Mouse (Mus musculus): Measurements from ENCODE around the gene Rnaseh2b. TPM values are rescaled to one million over a fixed set of nuclear protein-coding genes. Genes with fewer than 3 reads are reported as not detected.

Gene Rnaseh2b
- polyA plus RNA-seq (2012; rRNA removed), result 18.4 and 23.4 TPM in 2 replicates

GRCm38 (mm10) chr14:62292488-62293339, at the start of gene Rnaseh2b, which contains the start of gene Dleu7:
TSS of gene Rnaseh2b (plus strand) at chr14:62292589.
TSS of gene Dleu7 (minus strand) at chr14:62293047.
- TF ChIP-seq CTCF (IDR thresholded peaks at IDR 0.05; ENCODE audit: borderline replicate concordance, extremely low read depth, insufficient read depth, insufficient read length) (no peak), POLR2A (IDR thresholded peaks at IDR 0.05; ENCODE audit: borderline replicate concordance, extremely low read depth, insufficient read depth, insufficient read length, poor library complexity, severe bottlenecking) (no peak; the same call in 1 of the 2 replicates)
- peak; percentile 83 for DNase-seq (ENCODE audit: low read depth)

- DNase-seq (ENCODE audit: low read depth), result no peak
Measured at GRCm38 (mm10) chr14:62243530-62243929, 48.9 kb upstream of the Rnaseh2b start.

GRCm38 (mm10) chr14:62245557-62245956, 46.8 kb upstream of the Rnaseh2b start:
- no peak for DNase-seq (ENCODE audit: low read depth)
- no peak for TF ChIP-seq CTCF (IDR thresholded peaks at IDR 0.05; ENCODE audit: borderline replicate concordance, extremely low read depth, insufficient read depth, insufficient read length)
- no peak for TF ChIP-seq POLR2A (IDR thresholded peaks at IDR 0.05; ENCODE audit: borderline replicate concordance, extremely low read depth, insufficient read depth, insufficient read length, poor library complexity, severe bottlenecking)

More at GRCm38 (mm10) chr14:62243530-62243929, 48.9 kb upstream of the Rnaseh2b start:
- TF ChIP-seq CTCF (IDR thresholded peaks at IDR 0.05; ENCODE audit: borderline replicate concordance, extremely low read depth, insufficient read depth, insufficient read length) (no peak), POLR2A (IDR thresholded peaks at IDR 0.05; ENCODE audit: borderline replicate concordance, extremely low read depth, insufficient read depth, insufficient read length, poor library complexity, severe bottlenecking) (no peak)

GRCm38 (mm10) chr14:62248345-62248744, 44.0 kb upstream of the Rnaseh2b start:
- DNase-seq (ENCODE audit: low read depth), result no peak
- TF ChIP-seq POLR2A (IDR thresholded peaks at IDR 0.05; ENCODE audit: borderline replicate concordance, extremely low read depth, insufficient read depth, insufficient read length, poor library complexity, severe bottlenecking), result no peak
- no peak for TF ChIP-seq CTCF (IDR thresholded peaks at IDR 0.05; ENCODE audit: borderline replicate concordance, extremely low read depth, insufficient read depth, insufficient read length)

- DNase-seq (ENCODE audit: low read depth), result no peak
- TF ChIP-seq POLR2A (IDR thresholded peaks at IDR 0.05; ENCODE audit: borderline replicate concordance, extremely low read depth, insufficient read depth, insufficient read length, poor library complexity, severe bottlenecking) (no peak), CTCF (IDR thresholded peaks at IDR 0.05; ENCODE audit: borderline replicate concordance, extremely low read depth, insufficient read depth, insufficient read length) (no peak)
Measured at GRCm38 (mm10) chr14:62248796-62249195, 43.6 kb upstream of the Rnaseh2b start.

GRCm38 (mm10) chr14:62249251-62249650, 43.1 kb upstream of the Rnaseh2b start:
- no peak for DNase-seq (ENCODE audit: low read depth)
- TF ChIP-seq POLR2A (IDR thresholded peaks at IDR 0.05; ENCODE audit: borderline replicate concordance, extremely low read depth, insufficient read depth, insufficient read length, poor library complexity, severe bottlenecking), result no peak
- no peak for TF ChIP-seq CTCF (IDR thresholded peaks at IDR 0.05; ENCODE audit: borderline replicate concordance, extremely low read depth, insufficient read depth, insufficient read length)

GRCm38 (mm10) chr14:62250046-62250445, 42.3 kb upstream of the Rnaseh2b start:
- DNase-seq (ENCODE audit: low read depth), result no peak
- TF ChIP-seq POLR2A (IDR thresholded peaks at IDR 0.05; ENCODE audit: borderline replicate concordance, extremely low read depth, insufficient read depth, insufficient read length, poor library complexity, severe bottlenecking) (no peak), CTCF (IDR thresholded peaks at IDR 0.05; ENCODE audit: borderline replicate concordance, extremely low read depth, insufficient read depth, insufficient read length) (no peak)

- TF ChIP-seq POLR2A (IDR thresholded peaks at IDR 0.05; ENCODE audit: borderline replicate concordance, extremely low read depth, insufficient read depth, insufficient read length, poor library complexity, severe bottlenecking) (no peak), CTCF (IDR thresholded peaks at IDR 0.05; ENCODE audit: borderline replicate concordance, extremely low read depth, insufficient read depth, insufficient read length) (peak; percentile 77; the same call in 1 of the 2 replicates)
- peak; percentile 95 for DNase-seq (ENCODE audit: low read depth)
Measured at GRCm38 (mm10) chr14:62251999-62252398, 40.4 kb upstream of the Rnaseh2b start.

- DNase-seq (ENCODE audit: low read depth), result peak; percentile 68
- TF ChIP-seq POLR2A (IDR thresholded peaks at IDR 0.05; ENCODE audit: borderline replicate concordance, extremely low read depth, insufficient read depth, insufficient read length, poor library complexity, severe bottlenecking), result no peak
- no peak for TF ChIP-seq CTCF (IDR thresholded peaks at IDR 0.05; ENCODE audit: borderline replicate concordance, extremely low read depth, insufficient read depth, insufficient read length)
Measured at GRCm38 (mm10) chr14:62254371-62254770, 38.0 kb upstream of the Rnaseh2b start.

GRCm38 (mm10) chr14:62256066-62256465, 36.3 kb upstream of the Rnaseh2b start:
- TF ChIP-seq POLR2A (IDR thresholded peaks at IDR 0.05; ENCODE audit: borderline replicate concordance, extremely low read depth, insufficient read depth, insufficient read length, poor library complexity, severe bottlenecking), result no peak

GRCm38 (mm10) chr14:62258125-62258524, 34.3 kb upstream of the Rnaseh2b start:
- TF ChIP-seq CTCF (IDR thresholded peaks at IDR 0.05; ENCODE audit: borderline replicate concordance, extremely low read depth, insufficient read depth, insufficient read length) (no peak), POLR2A (IDR thresholded peaks at IDR 0.05; ENCODE audit: borderline replicate concordance, extremely low read depth, insufficient read depth, insufficient read length, poor library complexity, severe bottlenecking) (no peak)
- DNase-seq (ENCODE audit: low read depth), result no peak

More at GRCm38 (mm10) chr14:62256066-62256465, 36.3 kb upstream of the Rnaseh2b start:
- DNase-seq (ENCODE audit: low read depth), result no peak
